Mouse (Mus musculus) B cell, adult (primary cell): ENCODE data around the gene Foxk2. TPM values are rescaled to one million over a fixed set of nuclear protein-coding genes. Genes with fewer than 3 reads are reported as not detected.

Experiments
- total RNA-seq: library from RNA; stranded (reverse); gene quantifications from 4 replicates; pipeline ENCODE4 v1.2.4, GENCODE M21; 2023; ENCODE audit not compliant: inconsistent age

Foxk2 gene
- total RNA-seq = 35.8 to 44.3 TPM (median 39.1 TPM) in 4 replicates

DNA sequence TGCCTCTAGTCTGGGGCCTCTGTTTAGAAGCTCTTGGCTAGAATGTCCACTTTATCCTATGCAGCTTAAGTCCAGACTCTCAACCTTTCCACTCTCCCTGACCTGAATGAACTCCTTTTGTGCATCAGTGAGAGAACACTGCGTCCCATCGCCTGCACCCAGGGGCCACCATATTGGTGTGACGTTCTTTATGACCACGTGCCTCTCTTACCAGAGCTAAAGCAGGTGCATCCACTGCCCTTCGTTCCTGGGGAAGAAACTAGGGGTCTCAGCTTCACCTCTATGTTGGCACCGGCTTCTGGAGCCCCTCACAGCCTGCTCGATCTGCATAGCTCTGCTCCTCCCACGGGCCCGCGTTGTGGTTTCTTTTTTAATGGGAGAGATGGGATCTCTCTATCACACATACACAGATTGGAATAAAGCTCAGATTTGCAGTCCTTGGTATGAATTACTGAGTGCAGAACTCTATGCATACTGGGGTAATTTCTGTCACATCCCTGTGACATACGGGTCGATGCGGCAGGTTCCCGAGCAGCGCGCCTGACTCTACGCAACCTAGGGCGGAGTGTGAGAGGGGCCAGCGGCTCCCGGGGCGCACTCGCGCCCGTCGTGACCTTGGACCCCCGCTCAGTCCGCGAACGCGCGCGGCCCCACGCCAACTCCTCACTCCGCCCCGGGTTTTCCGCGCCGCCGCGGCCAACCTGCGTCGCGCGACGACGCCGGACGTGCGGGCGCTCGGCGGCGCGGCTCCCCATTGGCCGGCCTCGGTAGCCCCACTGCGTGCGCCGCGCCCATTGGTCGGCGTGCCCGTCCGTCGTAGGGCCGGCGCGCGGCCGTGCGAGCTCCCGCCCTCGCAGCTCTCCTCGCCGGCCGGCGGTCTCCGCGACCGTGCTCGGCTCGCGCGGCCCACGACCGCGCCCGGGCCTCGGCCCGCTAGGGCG, at the start of gene Foxk2:
Gene Foxk2 (plus strand): TSS at position 831 of the 941 bp plus-strand sequence.

DNA sequence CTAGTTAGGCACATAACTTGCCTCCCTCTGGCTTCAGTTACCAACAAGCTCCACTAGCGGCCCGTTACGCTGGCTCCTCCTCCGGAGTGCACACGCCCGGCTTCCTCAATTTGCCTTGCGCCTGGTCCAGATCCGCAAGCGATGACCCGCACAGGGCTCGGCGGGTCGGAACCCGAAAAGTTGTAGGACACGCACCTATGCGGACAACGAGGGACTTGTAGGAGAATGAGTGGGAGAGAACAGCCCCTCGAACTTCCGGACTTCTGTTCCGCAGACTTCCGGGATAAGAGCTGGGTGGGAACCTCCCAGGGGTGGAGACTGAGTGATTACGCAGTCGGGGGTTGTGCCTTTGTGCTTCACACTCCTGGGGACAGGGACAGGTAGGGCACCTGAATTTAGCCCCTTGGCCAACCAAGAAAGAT, 30.8 kb upstream of the Foxk2 start, which contains the start of gene Cybc1:
Gene Cybc1 (minus strand): TSS at position 305 of the 422 bp plus-strand sequence.

DNA sequence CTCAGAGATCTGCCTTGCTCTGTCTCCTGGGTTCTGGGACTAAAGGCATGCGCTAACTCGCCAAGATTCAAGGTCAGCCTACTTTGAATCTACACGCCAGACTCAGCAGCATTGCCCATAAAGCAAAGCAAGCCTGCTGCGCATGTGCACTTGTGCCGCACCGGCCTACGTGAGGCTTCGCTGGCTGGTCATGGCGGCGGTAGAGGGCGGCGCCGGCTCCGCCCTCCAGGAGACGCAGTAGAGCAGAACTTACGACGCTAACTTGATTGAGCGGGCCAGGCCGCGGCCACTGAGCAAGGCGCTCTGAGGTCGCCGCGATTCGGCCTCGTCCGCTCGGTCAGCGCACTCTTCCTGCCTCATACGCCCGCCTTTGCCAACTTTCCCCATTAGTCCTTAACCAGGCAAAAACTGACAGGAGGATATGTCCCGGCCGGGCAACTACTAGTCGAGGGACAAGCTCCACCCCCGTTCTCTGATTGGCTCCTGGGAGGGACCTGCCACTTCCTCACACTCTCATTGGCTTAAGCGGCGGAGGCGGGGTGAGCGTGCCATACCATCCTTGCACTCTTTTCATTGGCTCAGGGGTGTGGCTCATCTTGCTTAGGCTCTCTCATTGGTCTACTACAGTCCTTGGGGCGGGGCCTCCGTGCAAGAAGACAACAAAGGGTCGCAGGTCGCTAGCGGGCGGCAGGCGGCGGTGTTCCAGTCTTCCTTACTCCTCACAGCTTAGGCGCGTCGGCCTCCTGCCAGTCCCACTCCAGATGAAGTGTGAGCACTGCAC, 23.0 kb upstream of the Foxk2 start, which contains the start of gene Narf:
Gene Narf (plus strand): TSS at position 690 of the 781 bp plus-strand sequence.

GRCm38 (mm10) chr11:121354091-121354707, 94.4 kb downstream of the Foxk2 start, which contains the start of gene Wdr45b:
TSS of gene Wdr45b (minus strand) at chr11:121354445.

Other genes with a start within 250 kb of the Foxk2 start
- 6.4 to 10.0 TPM (median 7.9 TPM) in 4 replicates for gene Cd7, start 220.6 kb upstream of the Foxk2 start, total RNA-seq
- gene Sectm1b, start 196.4 kb upstream of the Foxk2 start, total RNA-seq = not detected in 4 replicates
- gene Sectm1a, start 178.8 kb upstream of the Foxk2 start, total RNA-seq = not detected in 4 replicates
- gene Tex19.2, start 141.3 kb upstream of the Foxk2 start, total RNA-seq = not detected in 4 replicates
- not detected in 4 replicates for gene Tex19.1, start 113.8 kb upstream of the Foxk2 start, total RNA-seq
- gene Uts2r, start 99.7 kb upstream of the Foxk2 start, total RNA-seq = not detected in 4 replicates
- gene Hexdc, start 55.6 kb upstream of the Foxk2 start, total RNA-seq = 12.4 to 20.5 TPM (median 17.1 TPM) in 4 replicates
- gene Ogfod3, start 55.3 kb upstream of the Foxk2 start, total RNA-seq = 7.9 to 11.9 TPM (median 9.4 TPM) in 4 replicates
- gene Cybc1, start 30.7 kb upstream of the Foxk2 start, total RNA-seq = 101 to 128 TPM (median 103 TPM) in 4 replicates
- 35.9 to 45.9 TPM (median 43.5 TPM) in 4 replicates for gene Narf, start 22.7 kb upstream of the Foxk2 start, total RNA-seq
- 54.2 to 59.0 TPM (median 54.9 TPM) in 4 replicates for gene Wdr45b, start 94.5 kb downstream of the Foxk2 start, total RNA-seq
- gene Rab40b, start 128.3 kb downstream of the Foxk2 start, total RNA-seq = not detected in 4 replicates
- 4.6 to 6.5 TPM (median 5.3 TPM) in 4 replicates for gene Fn3krp, start 161.4 kb downstream of the Foxk2 start, total RNA-seq
- gene Fn3k, start 174.9 kb downstream of the Foxk2 start, total RNA-seq = not detected in 4 replicates
- gene Tbcd, start 192.0 kb downstream of the Foxk2 start, total RNA-seq = 31.9 to 36.7 TPM (median 35.6 TPM) in 4 replicates